Mouse (Mus musculus) adrenal gland, adult (tissue): ENCODE measurements around the gene Prrt4.

Source experiments
- DNase-seq, 2 experiments: peaks; one replicate each; pipeline ENCODE4 v3.0.0; 2022 to 2023; ENCODE audit warnings: low spot score in 1 of 2; ENCODE audit not compliant: inconsistent age in 2 of 2

Prrt4 gene

GRCm38 (mm10) chr6:29178888-29179658 is at the start of gene Prrt4:
Gene Prrt4 (minus strand): TSS chr6:29179584.
- peak; percentile 72 to 84 for DNase-seq

GRCm38 (mm10) chr6:29217717-29218116 is 38.3 kb upstream of the Prrt4 start:
- peak in 1 of 2 experiments; percentile 20 for DNase-seq

GRCm38 (mm10) chr6:29215881-29216501 is 36.6 kb upstream of the Prrt4 start, which contains the start of gene Impdh1:
Gene Impdh1 (minus strand): TSS chr6:29216364.
- peak; percentile 85 to 96 for DNase-seq

- no peak for DNase-seq
Observed at GRCm38 (mm10) chr6:29215181-29215580, 35.8 kb upstream of the Prrt4 start.

- DNase-seq: peak in 1 of 2 experiments; percentile 45
Observed at GRCm38 (mm10) chr6:29214776-29215175, 35.4 kb upstream of the Prrt4 start.

GRCm38 (mm10) chr6:29214245-29214644 is 34.9 kb upstream of the Prrt4 start:
- peak in 1 of 2 experiments; percentile 59 for DNase-seq

- peak in 1 of 2 experiments; percentile 42 for DNase-seq
Observed at GRCm38 (mm10) chr6:29213436-29213835, 34.1 kb upstream of the Prrt4 start.

- peak; percentile 90 to 94 for DNase-seq
Observed at GRCm38 (mm10) chr6:29211806-29212492, 32.6 kb upstream of the Prrt4 start.

GRCm38 (mm10) chr6:29211146-29211545 is 31.8 kb upstream of the Prrt4 start:
- peak in 1 of 2 experiments; percentile 69 for DNase-seq

GRCm38 (mm10) chr6:29210231-29210936 is 31.0 kb upstream of the Prrt4 start:
- DNase-seq: peak in 1 of 2 experiments; percentile 62

- DNase-seq: no peak
Observed at GRCm38 (mm10) chr6:29208178-29208577, 28.8 kb upstream of the Prrt4 start.

- DNase-seq: peak in 1 of 2 experiments; percentile 21
Observed at GRCm38 (mm10) chr6:29207017-29207416, 27.6 kb upstream of the Prrt4 start.

GRCm38 (mm10) chr6:29206006-29206405 is 26.6 kb upstream of the Prrt4 start:
- DNase-seq: peak in 1 of 2 experiments; percentile 36

GRCm38 (mm10) chr6:29204932-29205614 is 25.7 kb upstream of the Prrt4 start:
- DNase-seq: peak; percentile 57 to 84

GRCm38 (mm10) chr6:29203861-29204585 is 24.6 kb upstream of the Prrt4 start:
- no peak for DNase-seq

GRCm38 (mm10) chr6:29203096-29203495 is 23.7 kb upstream of the Prrt4 start:
- no peak for DNase-seq

GRCm38 (mm10) chr6:29201988-29202387 is 22.6 kb upstream of the Prrt4 start:
- DNase-seq: peak in 1 of 2 experiments; percentile 20

- no peak for DNase-seq
Observed at GRCm38 (mm10) chr6:29201341-29201740, 22.0 kb upstream of the Prrt4 start.

GRCm38 (mm10) chr6:29200496-29200895 is 21.1 kb upstream of the Prrt4 start:
- no peak for DNase-seq
